Mouse (Mus musculus): ENCODE data around the gene Krtap1-3. TPM values are rescaled to one million over a fixed set of nuclear protein-coding genes. Genes with fewer than 3 reads are reported as not detected.

Krtap1-3 gene
- polyA plus RNA-seq, 1 experiment from 2014 or later, result not detected

GRCm38 (mm10) chr11:99547892-99548291 is 43.2 kb downstream of the Krtap1-3 start:
- DNase-seq (ENCODE audit: low spot score) (no peak), ATAC-seq (ENCODE audit: low FRiP score) (no peak)
- no peak overlapping the region for H3K4me2 ChIP-seq (replicated peaks; ENCODE audit: low read depth, low read length)
- H3K36me3 ChIP-seq (ENCODE audit: control insufficient read depth, insufficient read depth, low read length), result no peaks in the 10 kb centered on the region
- H3K9ac ChIP-seq (ENCODE audit: low read depth, low read length), result no peak overlapping the region
- H3K4me3 ChIP-seq (ENCODE audit: low read depth, low read length), result no peak overlapping the region
- H3K27me3 ChIP-seq (ENCODE audit: control insufficient read depth, insufficient read depth, low read length), result no peaks in the 10 kb centered on the region
- H3K9me3 ChIP-seq (ENCODE audit: control insufficient read depth, low read length), result no peaks in the 10 kb centered on the region
- no peak overlapping the region for H3K27ac ChIP-seq (ENCODE audit: low read depth, low read length)
- H3K4me1 ChIP-seq (replicated peaks; ENCODE audit: control insufficient read depth, insufficient read depth, low read length), result no peaks in the 10 kb centered on the region

Other genes with a start within 250 kb of the Krtap1-3 start
- not detected in 2 replicates for gene Krt27, start 240.2 kb downstream of the Krtap1-3 start, polyA plus RNA-seq (2014; fragmentation: Nextera tagmentation; extraction: Ambion mirVana)
- gene Krt28, start 216.4 kb downstream of the Krtap1-3 start, polyA plus RNA-seq (2014; fragmentation: Nextera tagmentation; extraction: Ambion mirVana), result 0.39 and 0.60 TPM in 2 replicates
- 27.8 and 35.1 TPM in 2 replicates for gene Krt10, start 202.0 kb downstream of the Krtap1-3 start, polyA plus RNA-seq (2014; fragmentation: Nextera tagmentation; extraction: Ambion mirVana)
- not detected in 2 replicates for gene Krt12, start 169.1 kb downstream of the Krtap1-3 start, polyA plus RNA-seq (2014; fragmentation: Nextera tagmentation; extraction: Ambion mirVana)
- gene Krt20, start 153.2 kb downstream of the Krtap1-3 start, polyA plus RNA-seq (2014; fragmentation: Nextera tagmentation; extraction: Ambion mirVana), result 0.42 and 0.48 TPM in 2 replicates
- gene Krt23, start 98.2 kb downstream of the Krtap1-3 start, polyA plus RNA-seq (2014; fragmentation: Nextera tagmentation; extraction: Ambion mirVana), result not detected in 2 replicates
- gene Krt39, start 70.0 kb downstream of the Krtap1-3 start, polyA plus RNA-seq (2014; fragmentation: Nextera tagmentation; extraction: Ambion mirVana), result not detected in 2 replicates
- not detected in 2 replicates for gene Krt40, start 48.2 kb downstream of the Krtap1-3 start, polyA plus RNA-seq (2014; fragmentation: Nextera tagmentation; extraction: Ambion mirVana)
- not detected in 2 replicates for gene Krtap3-3, start 40.5 kb downstream of the Krtap1-3 start, polyA plus RNA-seq (2014; fragmentation: Nextera tagmentation; extraction: Ambion mirVana)
- not detected in 2 replicates for gene Krtap3-2, start 34.5 kb downstream of the Krtap1-3 start, polyA plus RNA-seq (2014; fragmentation: Nextera tagmentation; extraction: Ambion mirVana)
- gene Gm11939, start 31.9 kb downstream of the Krtap1-3 start, polyA plus RNA-seq (2014; fragmentation: Nextera tagmentation; extraction: Ambion mirVana), result not detected in 2 replicates
- gene Krtap3-1, start 24.7 kb downstream of the Krtap1-3 start, polyA plus RNA-seq (2014; fragmentation: Nextera tagmentation; extraction: Ambion mirVana), result not detected in 2 replicates
- gene Krtap1-5, start 10.3 kb downstream of the Krtap1-3 start, polyA plus RNA-seq (2014; fragmentation: Nextera tagmentation; extraction: Ambion mirVana), result not detected in 2 replicates
- not detected in 2 replicates for gene Krtap1-4, start 7.7 kb downstream of the Krtap1-3 start, polyA plus RNA-seq (2014; fragmentation: Nextera tagmentation; extraction: Ambion mirVana)
- gene Krtap9-3, start 6.8 kb upstream of the Krtap1-3 start, polyA plus RNA-seq (2014; fragmentation: Nextera tagmentation; extraction: Ambion mirVana), result not detected in 2 replicates
- not detected in 2 replicates for gene Gm11938, start 12.0 kb upstream of the Krtap1-3 start, polyA plus RNA-seq (2014; fragmentation: Nextera tagmentation; extraction: Ambion mirVana)
- not detected in 2 replicates for gene Gm11937, start 18.9 kb upstream of the Krtap1-3 start, polyA plus RNA-seq (2014; fragmentation: Nextera tagmentation; extraction: Ambion mirVana)
- gene Krtap2-4, start 23.5 kb upstream of the Krtap1-3 start, polyA plus RNA-seq (2014; fragmentation: Nextera tagmentation; extraction: Ambion mirVana), result not detected in 2 replicates
- not detected in 2 replicates for gene Gm11562, start 29.1 kb upstream of the Krtap1-3 start, polyA plus RNA-seq (2014; fragmentation: Nextera tagmentation; extraction: Ambion mirVana)
- gene Krtap4-1, start 36.9 kb upstream of the Krtap1-3 start, polyA plus RNA-seq (2014; fragmentation: Nextera tagmentation; extraction: Ambion mirVana), result not detected in 2 replicates
- gene Krtap4-2, start 43.7 kb upstream of the Krtap1-3 start, polyA plus RNA-seq (2014; fragmentation: Nextera tagmentation; extraction: Ambion mirVana), result not detected in 2 replicates
- gene Krtap4-7, start 52.8 kb upstream of the Krtap1-3 start, polyA plus RNA-seq (2014; fragmentation: Nextera tagmentation; extraction: Ambion mirVana), result not detected in 2 replicates
- gene Gm11555, start 58.9 kb upstream of the Krtap1-3 start, polyA plus RNA-seq (2014; fragmentation: Nextera tagmentation; extraction: Ambion mirVana), result not detected in 2 replicates
- gene Gm11563, start 67.6 kb upstream of the Krtap1-3 start, polyA plus RNA-seq (2014; fragmentation: Nextera tagmentation; extraction: Ambion mirVana), result not detected in 2 replicates
- not detected in 2 replicates for gene Krtap4-6, start 74.6 kb upstream of the Krtap1-3 start, polyA plus RNA-seq (2014; fragmentation: Nextera tagmentation; extraction: Ambion mirVana)
- not detected in 2 replicates for gene Gm14190, start 99.4 kb upstream of the Krtap1-3 start, polyA plus RNA-seq (2014; fragmentation: Nextera tagmentation; extraction: Ambion mirVana)
- not detected in 2 replicates for gene Gm14180, start 143.0 kb upstream of the Krtap1-3 start, polyA plus RNA-seq (2014; fragmentation: Nextera tagmentation; extraction: Ambion mirVana)
- not detected in 2 replicates for gene Gm11595, start 181.6 kb upstream of the Krtap1-3 start, polyA plus RNA-seq (2014; fragmentation: Nextera tagmentation; extraction: Ambion mirVana)
- gene Krtap4-8, start 189.4 kb upstream of the Krtap1-3 start, polyA plus RNA-seq (2014; fragmentation: Nextera tagmentation; extraction: Ambion mirVana), result not detected in 2 replicates
- not detected in 2 replicates for gene Krtap4-9, start 193.9 kb upstream of the Krtap1-3 start, polyA plus RNA-seq (2014; fragmentation: Nextera tagmentation; extraction: Ambion mirVana)
- gene Gm11596, start 202.1 kb upstream of the Krtap1-3 start, polyA plus RNA-seq (2014; fragmentation: Nextera tagmentation; extraction: Ambion mirVana), result not detected in 2 replicates
- gene Gm11569, start 207.6 kb upstream of the Krtap1-3 start, polyA plus RNA-seq (2014; fragmentation: Nextera tagmentation; extraction: Ambion mirVana), result not detected in 2 replicates
- gene Gm11554, start 213.1 kb upstream of the Krtap1-3 start, polyA plus RNA-seq (2014; fragmentation: Nextera tagmentation; extraction: Ambion mirVana), result not detected in 2 replicates
- gene Krtap4-13, start 218.6 kb upstream of the Krtap1-3 start, polyA plus RNA-seq (2014; fragmentation: Nextera tagmentation; extraction: Ambion mirVana), result not detected in 2 replicates
- not detected in 2 replicates for gene Gm11564, start 224.3 kb upstream of the Krtap1-3 start, polyA plus RNA-seq (2014; fragmentation: Nextera tagmentation; extraction: Ambion mirVana)
- not detected in 2 replicates for gene 2300003K06Rik, start 246.7 kb upstream of the Krtap1-3 start, polyA plus RNA-seq (2014; fragmentation: Nextera tagmentation; extraction: Ambion mirVana)